Mouse (Mus musculus) cerebellum, adult 11-12 months (tissue): ENCODE measurements around the gene Cox15.

ENCODE experiments used
- DNase-seq: peaks from one replicate; pipeline ENCODE4 v3.0.0; 2022

Cox15 gene

GRCm38 (mm10) chr19:43760504-43760903, 7.7 kb upstream of the Cox15 start:
- DNase-seq: peak; percentile 28

GRCm38 (mm10) chr19:43754872-43755271, 2.1 kb upstream of the Cox15 start:
- no peak for DNase-seq

GRCm38 (mm10) chr19:43754237-43754636, 1.4 kb upstream of the Cox15 start:
- no peak for DNase-seq

GRCm38 (mm10) chr19:43753226-43753835, 531 bp upstream of the Cox15 start:
- peak; percentile 93 for DNase-seq

- no peak for DNase-seq
Measured at GRCm38 (mm10) chr19:43750008-43750407, 2.8 kb downstream of the Cox15 start.

GRCm38 (mm10) chr19:43747877-43748276, 4.9 kb downstream of the Cox15 start:
- DNase-seq: no peak

GRCm38 (mm10) chr19:43745740-43746139, 7.1 kb downstream of the Cox15 start:
- DNase-seq: no peak

GRCm38 (mm10) chr19:43743401-43743800, 9.4 kb downstream of the Cox15 start:
- DNase-seq: no peak

GRCm38 (mm10) chr19:43738409-43738808, 14.4 kb downstream of the Cox15 start:
- no peak for DNase-seq

GRCm38 (mm10) chr19:43731157-43731556, 21.6 kb downstream of the Cox15 start:
- no peak for DNase-seq

GRCm38 (mm10) chr19:43730037-43730428, 22.8 kb downstream of the Cox15 start:
- no peak for DNase-seq

GRCm38 (mm10) chr19:43729296-43730036, 23.3 kb downstream of the Cox15 start:
- no peak for DNase-seq

- DNase-seq: no peak
Measured at GRCm38 (mm10) chr19:43726510-43727146, 26.2 kb downstream of the Cox15 start.

GRCm38 (mm10) chr19:43724821-43725220, 28.0 kb downstream of the Cox15 start:
- no peak for DNase-seq

GRCm38 (mm10) chr19:43724194-43724593, 28.6 kb downstream of the Cox15 start:
- no peak for DNase-seq

GRCm38 (mm10) chr19:43723501-43723900, 29.3 kb downstream of the Cox15 start:
- DNase-seq: no peak

GRCm38 (mm10) chr19:43722891-43723290, 29.9 kb downstream of the Cox15 start:
- DNase-seq: no peak

- no peak for DNase-seq
Measured at GRCm38 (mm10) chr19:43720061-43720460, 32.7 kb downstream of the Cox15 start.

GRCm38 (mm10) chr19:43711971-43712370, 40.8 kb downstream of the Cox15 start:
- no peak for DNase-seq

GRCm38 (mm10) chr19:43711159-43711916, 41.5 kb downstream of the Cox15 start:
- no peak for DNase-seq

GRCm38 (mm10) chr19:43709317-43709716, 43.5 kb downstream of the Cox15 start:
- no peak for DNase-seq

GRCm38 (mm10) chr19:43708206-43708605, 44.6 kb downstream of the Cox15 start:
- no peak for DNase-seq

GRCm38 (mm10) chr19:43704787-43705497, 47.9 kb downstream of the Cox15 start:
- no peak for DNase-seq
